9 mouse cellular contexts compared by ENCODE assay signal in genomic region chr13:28949279-28949915, GRCm38 (mm10). TPM values are rescaled to one million over a fixed set of nuclear protein-coding genes. Genes with fewer than 3 reads are reported as not detected.
DNase-seq lines count a peak whose midpoint lies in the region; ATAC-seq lines count a peak whose summit lies in the region.
"Had no signal": no experiment of that assay in that cellular context is flagged by ENCODE, and none has a peak within 500 bp of the region (broad histone marks: within the 10 kb centered on the region; RNA-seq: fewer than 3 reads in every experiment).

No protein-coding gene starts in this region.

- 9% methylated on average over 11 of the region's 11 CpGs for WGBS in heart, embryonic 14.5 days
- WGBS in hindbrain, embryonic 11.5 days, result 16% methylated on average over 11 of the region's 11 CpGs
- 3% methylated on average over 11 of the region's 11 CpGs for WGBS in midbrain, embryonic 13.5 days

- peaks cover 19% of the 10 kb centered on the region; the same call in 1 of the 2 replicates for H3K36me3 ChIP-seq in heart, embryonic 14.5 days (ENCODE audit: control insufficient read depth, insufficient read depth, low read length)
- H3K36me3 ChIP-seq in hindbrain, embryonic 11.5 days (ENCODE audit: control insufficient read depth, insufficient read depth, low read length), result no peaks in the 10 kb centered on the region
- H3K36me3 ChIP-seq in midbrain, embryonic 13.5 days, result peaks cover 13% of the 10 kb centered on the region

- peak overlapping the region; percentile 75 for H3K4me2 ChIP-seq in heart, embryonic 14.5 days (ENCODE audit: low read length)
- peak overlapping the region; percentile 59 for H3K4me2 ChIP-seq in hindbrain, embryonic 11.5 days (replicated peaks; ENCODE audit: low read depth, low read length)
- H3K4me2 ChIP-seq in midbrain, embryonic 13.5 days (replicated peaks), result peak overlapping the region; percentile 51

- no peak for DNase-seq in heart, adult 8-10 months (ENCODE audit: low spot score)
- DNase-seq in adipocyte (ENCODE audit: low spot score), result peak; percentile 54
- DNase-seq in hindbrain, embryonic 11.5 days (ENCODE audit: low spot score), result peak; percentile 43
- no peak for DNase-seq in ovary, postnatal 10 days (ENCODE audit: low spot score)
- no peak for DNase-seq in gastrocnemius, adult 8-10 months (ENCODE audit: low spot score in 2 of 2)

- H3K27me3 ChIP-seq in heart, embryonic 14.5 days (ENCODE audit: control insufficient read depth, insufficient read depth, low read length), result no peaks in the 10 kb centered on the region
- no peaks in the 10 kb centered on the region for H3K27me3 ChIP-seq in hindbrain, embryonic 11.5 days (ENCODE audit: control insufficient read depth, insufficient read depth, low read length)
- no peaks in the 10 kb centered on the region for H3K27me3 ChIP-seq in midbrain, embryonic 13.5 days
- H3K27me3 ChIP-seq: Patski had no signal

- H3K4me1 ChIP-seq in heart, embryonic 14.5 days (ENCODE audit: control insufficient read depth in 2 of 2, insufficient read depth in 2 of 2, low read length in 2 of 2), result peaks cover 13 to 23% of the 10 kb centered on the region in 2 experiments
- peaks cover 3% of the 10 kb centered on the region; the same call in 1 of the 2 replicates for H3K4me1 ChIP-seq in hindbrain, embryonic 11.5 days (replicated peaks; ENCODE audit: control insufficient read depth, insufficient read depth, low read length)
- peaks cover 31% of the 10 kb centered on the region for H3K4me1 ChIP-seq in midbrain, embryonic 13.5 days (replicated peaks)

- peak overlapping the region; percentile 98 for H3K9ac ChIP-seq in heart, embryonic 14.5 days (ENCODE audit: low read length)
- H3K9ac ChIP-seq in hindbrain, embryonic 11.5 days (ENCODE audit: low read depth, low read length), result peak overlapping the region; percentile 31; the same call in 1 of the 2 replicates
- H3K9ac ChIP-seq in midbrain, embryonic 13.5 days (replicated peaks), result peak overlapping the region; percentile 82

- peak overlapping the region in 1 of 2 experiments; percentile 41; a peak in 1 of 4 replicates for H3K27ac ChIP-seq in heart, embryonic 14.5 days (replicated peaks in 1 of 2; ENCODE audit: control insufficient read depth in 1 of 2, insufficient read depth in 1 of 2, low read depth in 2 of 2, low read length in 2 of 2)
- no peak overlapping the region for H3K27ac ChIP-seq in hindbrain, embryonic 11.5 days (ENCODE audit: low read depth, low read length)
- H3K27ac ChIP-seq in midbrain, embryonic 13.5 days, result peak overlapping the region; percentile 93

- no peak for ATAC-seq in heart, embryonic 14.5 days (ENCODE audit: insufficient number of reproducible peaks, insufficient read depth, low FRiP score, low read depth)
- no peak for ATAC-seq in hindbrain, embryonic 11.5 days (ENCODE audit: low FRiP score)
- no peak for ATAC-seq in midbrain, embryonic 13.5 days
- no peak for ATAC-seq in megakaryocyte progenitor cell, adult 5-6 weeks (replicated peaks; ENCODE audit: poor library complexity)
- ATAC-seq: Patski had no signal

- H3K4me3 ChIP-seq in heart, embryonic 14.5 days (ENCODE audit: control insufficient read depth in 1 of 2, insufficient read depth in 1 of 2, low read depth in 1 of 2, low read length in 2 of 2), result peak overlapping the region; percentile 41 to 92; a peak in 3 of 4 replicates
- H3K4me3 ChIP-seq in hindbrain, embryonic 11.5 days (ENCODE audit: low read depth, low read length), result peak overlapping the region; percentile 41
- H3K4me3 ChIP-seq in midbrain, embryonic 13.5 days (replicated peaks), result peak overlapping the region; percentile 100

- no peaks in the 10 kb centered on the region for H3K9me3 ChIP-seq in heart, embryonic 14.5 days (ENCODE audit: control insufficient read depth, low read length)
- H3K9me3 ChIP-seq in hindbrain, embryonic 11.5 days (ENCODE audit: control insufficient read depth, low read length), result no peaks in the 10 kb centered on the region
- no peaks in the 10 kb centered on the region for H3K9me3 ChIP-seq in midbrain, embryonic 13.5 days

RNA-seq across cellular contexts. Expression of gene Sox4, which starts 4.1 kb away (rescaled TPM):
- 69.5 and 79.2 TPM in 2 replicates for polyA plus RNA-seq in heart, embryonic 14.5 days (2014; fragmentation: Nextera tagmentation; extraction: Ambion mirVana)
- 10 to 100 TPM; 15.2 to 22.1 (median 19.6) TPM for total RNA-seq in heart, adult 8-10 months (2022)
- 139 and 156 TPM in 2 replicates for polyA plus RNA-seq in hindbrain, embryonic 11.5 days (2014; fragmentation: Nextera tagmentation; extraction: Ambion mirVana)
- 193 and 239 TPM in 2 replicates for polyA plus RNA-seq in midbrain, embryonic 13.5 days (2015; fragmentation: Nextera tagmentation; extraction: Ambion mirVana)
- total RNA-seq in megakaryocyte progenitor cell, adult 5-6 weeks (2015), result 27.6 and 35.4 TPM in 2 replicates
- 34.8 and 47.8 TPM in 2 replicates for total RNA-seq in megakaryocyte progenitor cell, adult 5-6 weeks (2017)
- total RNA-seq in gastrocnemius, adult 8-10 months (2022), result 1 to 10 TPM; 1.1 to 2.5 (median 1.6) TPM

Comparison
In these comparisons a context has a peak if more than half of its experiments do, and no peak if none do; other contexts are left out.
1. H3K4me3 ChIP-seq: peak in every context shown above with its lines; median percentile 100 in midbrain, embryonic 13.5 days; 66 in heart, embryonic 14.5 days; 41 in hindbrain, embryonic 11.5 days.
2. H3K9ac ChIP-seq: peak in every context shown above with its lines; median percentile 98 in heart, embryonic 14.5 days; 82 in midbrain, embryonic 13.5 days; 31 in hindbrain, embryonic 11.5 days.
3. DNase-seq: peak in adipocyte (single experiment) and hindbrain, embryonic 11.5 days (single experiment); none in heart, adult 8-10 months (single experiment), ovary, postnatal 10 days (single experiment) and gastrocnemius, adult 8-10 months (0 of 2).
4. RNA of gene Sox4, which starts 4.1 kb away (total RNA-seq): 27.6 to 47.8 TPM in megakaryocyte progenitor cell, adult 5-6 weeks and 15.2 to 22.1 TPM in heart, adult 8-10 months; 1.1 to 2.5 TPM in gastrocnemius, adult 8-10 months; every median in the first group is over 4 times any median in the second.
5. Peak in every context shown above with its lines, with median percentiles within 50 percentile points of each other: H3K4me2 ChIP-seq.